Mouse (Mus musculus) cerebellum, adult 2 months (tissue): ENCODE data around the gene Agbl1. TPM values are rescaled to one million over a fixed set of nuclear protein-coding genes. Genes with fewer than 3 reads are reported as not detected.

ENCODE experiments used
- DNase-seq, 2 experiments: peaks; one replicate each; pipeline ENCODE4 v3.0.0; 2021
- H3K27ac ChIP-seq: fragments of 200-500 bp; 2 replicates; pipeline ENCODE4 v1.5.1; 2012; ENCODE audit warnings: low read length, control low read depth, inconsistent platforms; ENCODE audit not compliant: insufficient read depth
- H3K27me3 ChIP-seq: fragments of 200-500 bp; 2 replicates; pipeline ENCODE4 v1.6.1; 2012; ENCODE audit warnings: inconsistent platforms, mild to moderate bottlenecking, low read length, moderate library complexity; ENCODE audit not compliant: control insufficient read depth, insufficient read depth
- H3K4me1 ChIP-seq: fragments of 200-500 bp; 2 replicates; pipeline ENCODE4 v1.6.1; 2011; ENCODE audit warnings: low read length; ENCODE audit not compliant: control insufficient read depth, insufficient read depth
- H3K4me3 ChIP-seq: fragments of 200-500 bp; replicated peaks from 2 replicates; pipeline ENCODE3; 2011; ENCODE audit warnings: mild to moderate bottlenecking, low read depth, low read length, control low read depth; ENCODE audit not compliant: insufficient read depth
- CTCF ChIP-seq: fragments of 200-500 bp; IDR thresholded peaks from 2 replicates; pipeline ENCODE4 v1.5.1; 2011; ENCODE audit warnings: low read depth, mild to moderate bottlenecking, control low read depth, low read length, moderate library complexity, borderline replicate concordance; ENCODE audit not compliant: insufficient read depth
- POLR2A ChIP-seq: fragments of 200-500 bp; IDR thresholded peaks from 2 replicates; pipeline ENCODE4 v1.6.1; 2011; ENCODE audit warnings: low read length, control low read depth, borderline replicate concordance; ENCODE audit not compliant: insufficient read depth
- WGBS: fragments of 180-500 bp; shearing (Covaris S2); methylation state at CpG from one replicate; pipeline ENCODE4 v1.1.7; 2018; 5-methylcytosine and 5-hydroxymethylcytosine counted together
- polyA plus RNA-seq: library from polyadenylated mRNA; depleted of rRNA; stranded (reverse); fragments of >200 nt; gene quantifications from 2 replicates; pipeline ENCODE4 v1.2.3, GENCODE M21; 2012

Agbl1 gene
- polyA plus RNA-seq, 1 experiment: 0.05 TPM

GRCm38 (mm10) chr7:77095153-77095552 is 865.5 kb downstream of the Agbl1 start:
- Histone ChIP-seq H3K27me3 (no peaks in the 10 kb centered on the region), H3K4me3 (no peak overlapping the region), H3K27ac (no peak overlapping the region), H3K4me1 (no peaks in the 10 kb centered on the region)
- DNase-seq: no peak
- TF ChIP-seq POLR2A: no peak
- no peak for TF ChIP-seq CTCF
- WGBS: 83% methylated on average over 2 of the region's 2 CpGs

GRCm38 (mm10) chr7:77114021-77114420 is 884.3 kb downstream of the Agbl1 start:
- Histone ChIP-seq H3K27ac (no peak overlapping the region), H3K4me3 (no peak overlapping the region), H3K4me1 (no peaks in the 10 kb centered on the region; the same call in 1 of the 2 replicates), H3K27me3 (no peaks in the 10 kb centered on the region)
- WGBS: 88% methylated on average over 1 of the region's 1 CpGs
- DNase-seq: peak; percentile 31 to 51
- TF ChIP-seq POLR2A (no peak), CTCF (no peak)

- 71% methylated on average over 1 of the region's 1 CpGs for WGBS
Measured at GRCm38 (mm10) chr7:77129045-77129444, 899.4 kb downstream of the Agbl1 start.

GRCm38 (mm10) chr7:77131950-77132349 is 902.3 kb downstream of the Agbl1 start:
- no peak overlapping the region for H3K4me3 ChIP-seq
- H3K4me1 ChIP-seq: no peaks in the 10 kb centered on the region
- peak; percentile 15 to 38 for DNase-seq
- TF ChIP-seq CTCF (peak; percentile 46; the same call in 1 of the 2 replicates), POLR2A (no peak)
- H3K27ac ChIP-seq: no peak overlapping the region
- WGBS: 19% methylated on average over 7 of the region's 7 CpGs
- H3K27me3 ChIP-seq: no peaks in the 10 kb centered on the region

More at GRCm38 (mm10) chr7:77129045-77129444, 899.4 kb downstream of the Agbl1 start:
- Histone ChIP-seq H3K27me3 (no peaks in the 10 kb centered on the region), H3K27ac (no peak overlapping the region), H3K4me1 (no peaks in the 10 kb centered on the region), H3K4me3 (no peak overlapping the region)
- TF ChIP-seq POLR2A (no peak), CTCF (no peak)
- no peak for DNase-seq

GRCm38 (mm10) chr7:77132615-77133420 is 903.1 kb downstream of the Agbl1 start:
- H3K4me1 ChIP-seq: no peaks in the 10 kb centered on the region
- no peak overlapping the region for H3K4me3 ChIP-seq
- WGBS: 54% methylated on average over 15 of the region's 15 CpGs
- no peaks in the 10 kb centered on the region for H3K27me3 ChIP-seq
- TF ChIP-seq POLR2A (no peak), CTCF (no peak)
- DNase-seq: peak; percentile 31 to 46
- no peak overlapping the region; the same call in 1 of the 2 replicates for H3K27ac ChIP-seq

GRCm38 (mm10) chr7:77134860-77135259 is 905.2 kb downstream of the Agbl1 start:
- H3K27ac ChIP-seq: no peak overlapping the region
- 97% methylated on average over 2 of the region's 2 CpGs for WGBS
- no peak overlapping the region for H3K4me3 ChIP-seq
- TF ChIP-seq CTCF: no peak
- no peak for TF ChIP-seq POLR2A
- no peaks in the 10 kb centered on the region for H3K4me1 ChIP-seq
- no peaks in the 10 kb centered on the region for H3K27me3 ChIP-seq
- DNase-seq: no peak

- TF ChIP-seq CTCF: no peak
- no peak for TF ChIP-seq POLR2A
- Histone ChIP-seq H3K27me3 (no peaks in the 10 kb centered on the region), H3K4me1 (no peaks in the 10 kb centered on the region), H3K4me3 (no peak overlapping the region), H3K27ac (no peak overlapping the region)
- DNase-seq: no peak
Measured at GRCm38 (mm10) chr7:77138707-77139106, 909.0 kb downstream of the Agbl1 start.

- H3K27me3 ChIP-seq: no peaks in the 10 kb centered on the region; the same call in 1 of the 2 replicates
- DNase-seq: no peak
- H3K4me1 ChIP-seq: no peaks in the 10 kb centered on the region; the same call in 1 of the 2 replicates
- H3K4me3 ChIP-seq: no peak overlapping the region
- no peak overlapping the region for H3K27ac ChIP-seq
- no peak for TF ChIP-seq POLR2A
- TF ChIP-seq CTCF: no peak
- WGBS: 67% methylated on average over 3 of the region's 3 CpGs
Measured at GRCm38 (mm10) chr7:77147527-77147926, 917.8 kb downstream of the Agbl1 start.
